Mouse (Mus musculus) embryonic facial prominence, embryonic 14.5 days (tissue): ENCODE measurements around the gene Atg101. TPM values are rescaled to one million over a fixed set of nuclear protein-coding genes. Genes with fewer than 3 reads are reported as not detected.

ENCODE experiments used
- ATAC-seq: fragments of 200-750 bp; cut with Nextera tagmentation; 2 replicates; pipeline ENCODE4 v1.8.0; 2017; ENCODE audit warnings: low read depth, moderate number of reproducible peaks, moderate TSS enrichment
- DNase-seq: peaks from one replicate; pipeline ENCODE4 v3.0.0-alpha.2; 2015; ENCODE audit warnings: low spot score
- H3K27ac ChIP-seq: fragments of 300-500 bp; sonication (generic); replicated peaks from 2 replicates; pipeline ENCODE4 v1.5.1; 2014; ENCODE audit warnings: low read depth, mild to moderate bottlenecking, low read length, moderate library complexity
- H3K27me3 ChIP-seq: fragments of 300-500 bp; sonication (generic); replicated peaks from 2 replicates; pipeline ENCODE4 v1.6.1; 2014; ENCODE audit warnings: low read length; ENCODE audit not compliant: control insufficient read depth, insufficient read depth
- H3K36me3 ChIP-seq: fragments of 300-500 bp; sonication (generic); 2 replicates; pipeline ENCODE4 v1.6.1; 2014; ENCODE audit warnings: low read length, mixed read lengths; ENCODE audit not compliant: control insufficient read depth, insufficient read depth
- H3K4me1 ChIP-seq: fragments of 300-500 bp; sonication (generic); 2 replicates; pipeline ENCODE4 v1.6.1; 2014; ENCODE audit warnings: antibody characterized with exemption, low read length; ENCODE audit not compliant: control insufficient read depth, insufficient read depth
- H3K4me2 ChIP-seq: fragments of 300-500 bp; sonication (generic); 2 replicates; pipeline ENCODE4 v1.6.1; 2014; ENCODE audit warnings: low read depth, mild to moderate bottlenecking, low read length, moderate library complexity, mixed read lengths
- H3K4me3 ChIP-seq: fragments of 300-500 bp; sonication (generic); 2 replicates; pipeline ENCODE4 v1.5.1; 2014; ENCODE audit warnings: low read depth, mild to moderate bottlenecking, low read length
- H3K9ac ChIP-seq: fragments of 300-500 bp; sonication (generic); 2 replicates; pipeline ENCODE4 v1.6.1; 2014; ENCODE audit warnings: low read depth, mild to moderate bottlenecking, low read length, moderate library complexity, mixed read lengths
- H3K9me3 ChIP-seq: fragments of 300-500 bp; sonication (generic); 2 replicates; pipeline ENCODE4 v1.6.1; 2016; ENCODE audit warnings: low read length; ENCODE audit not compliant: control insufficient read depth
- WGBS: fragments of 180-500 bp; shearing (Covaris S2); extraction: QIAGEN DNeasy Blood & Tissue Kit; methylation state at CpG from one replicate; pipeline ENCODE4 v1.1.7; 2014; 5-methylcytosine and 5-hydroxymethylcytosine counted together
- polyA plus RNA-seq: library from polyadenylated mRNA; unstranded; fragments of >200 nt; fragmentation: Nextera tagmentation; extraction: Ambion mirVana; gene quantifications from 2 replicates; pipeline ENCODE4 v1.2.1, GENCODE M21; 2014

The Atg101 gene
- polyA plus RNA-seq, 1 experiment from 2014 or later, result 49.9 TPM

GRCm38 (mm10) chr15:101241236-101241635, 42.8 kb upstream of the Atg101 start:
- Histone ChIP-seq H3K4me1 (peaks cover 12% of the 10 kb centered on the region; the same call in 1 of the 2 replicates), H3K27ac (no peak overlapping the region; the same call in 1 of the 2 replicates), H3K9me3 (no peaks in the 10 kb centered on the region), H3K36me3 (no peaks in the 10 kb centered on the region), H3K9ac (peak overlapping the region; percentile 48; the same call in 1 of the 2 replicates), H3K4me2 (peak overlapping the region; percentile 46), H3K27me3 (no peaks in the 10 kb centered on the region), H3K4me3 (no peak overlapping the region; the same call in 1 of the 2 replicates)
- no peak for DNase-seq
- WGBS, result 53% methylated on average over 9 of the region's 9 CpGs
- ATAC-seq, result no peak

GRCm38 (mm10) chr15:101241853-101242252, 42.2 kb upstream of the Atg101 start:
- Histone ChIP-seq H3K4me3 (no peak overlapping the region), H3K27me3 (no peaks in the 10 kb centered on the region), H3K9ac (no peak overlapping the region), H3K27ac (no peak overlapping the region), H3K36me3 (no peaks in the 10 kb centered on the region), H3K4me1 (peaks cover 16% of the 10 kb centered on the region), H3K4me2 (no peak overlapping the region), H3K9me3 (no peaks in the 10 kb centered on the region)
- ATAC-seq (no peak), DNase-seq (no peak)
- 74% methylated on average over 9 of the region's 9 CpGs for WGBS

GRCm38 (mm10) chr15:101242645-101243044, 41.4 kb upstream of the Atg101 start:
- DNase-seq (peak; percentile 81), ATAC-seq (no peak; the same call in 1 of the 2 replicates)
- no peak overlapping the region for H3K27ac ChIP-seq
- no peak overlapping the region for H3K9ac ChIP-seq
- peaks cover 21% of the 10 kb centered on the region for H3K4me1 ChIP-seq
- no peak overlapping the region for H3K4me2 ChIP-seq
- WGBS, result 20% methylated on average over 8 of the region's 8 CpGs
- H3K36me3 ChIP-seq, result no peaks in the 10 kb centered on the region
- H3K9me3 ChIP-seq, result no peaks in the 10 kb centered on the region
- H3K27me3 ChIP-seq, result no peaks in the 10 kb centered on the region
- H3K4me3 ChIP-seq, result no peak overlapping the region

- 64% methylated on average over 3 of the region's 3 CpGs for WGBS
- Histone ChIP-seq H3K9ac (no peak overlapping the region), H3K27ac (no peak overlapping the region), H3K27me3 (no peaks in the 10 kb centered on the region), H3K4me2 (no peak overlapping the region), H3K36me3 (no peaks in the 10 kb centered on the region), H3K4me3 (no peak overlapping the region), H3K9me3 (no peaks in the 10 kb centered on the region), H3K4me1 (peaks cover 18% of the 10 kb centered on the region)
- ATAC-seq (no peak), DNase-seq (no peak)
Observed at GRCm38 (mm10) chr15:101244012-101244411, 40.1 kb upstream of the Atg101 start.

- Histone ChIP-seq H3K4me2 (peak overlapping the region; percentile 66), H3K27me3 (no peaks in the 10 kb centered on the region), H3K9me3 (no peaks in the 10 kb centered on the region), H3K4me1 (peaks cover 12% of the 10 kb centered on the region), H3K36me3 (no peaks in the 10 kb centered on the region), H3K4me3 (peak overlapping the region; percentile 45), H3K9ac (peak overlapping the region; percentile 72), H3K27ac (peak overlapping the region; percentile 94)
- WGBS, result under 1% methylated on average over 29 of the region's 56 CpGs
- DNase-seq (peak; percentile 100), ATAC-seq (peak; percentile 98)
Observed at GRCm38 (mm10) chr15:101246231-101247154, 37.6 kb upstream of the Atg101 start.

GRCm38 (mm10) chr15:101247155-101247498, 36.9 kb upstream of the Atg101 start:
- Histone ChIP-seq H3K4me2 (peak overlapping the region; percentile 66), H3K4me1 (peaks cover 12% of the 10 kb centered on the region), H3K9me3 (no peaks in the 10 kb centered on the region), H3K9ac (peak overlapping the region; percentile 72; the same call in 1 of the 2 replicates), H3K4me3 (peak overlapping the region; percentile 45; the same call in 1 of the 2 replicates), H3K27ac (peak overlapping the region; percentile 94), H3K36me3 (no peaks in the 10 kb centered on the region), H3K27me3 (no peaks in the 10 kb centered on the region)
- no peak for ATAC-seq
- DNase-seq, result no peak
- WGBS, result 48% methylated on average over 1 of the region's 1 CpGs

GRCm38 (mm10) chr15:101248029-101248710, 35.9 kb upstream of the Atg101 start:
- peak overlapping the region; percentile 85 for H3K27ac ChIP-seq
- no peaks in the 10 kb centered on the region for H3K9me3 ChIP-seq
- H3K36me3 ChIP-seq, result no peaks in the 10 kb centered on the region
- 40% methylated on average over 4 of the region's 5 CpGs for WGBS
- peak; percentile 50 for DNase-seq
- peaks cover 12% of the 10 kb centered on the region for H3K4me1 ChIP-seq
- H3K4me2 ChIP-seq, result no peak overlapping the region
- no peak overlapping the region for H3K4me3 ChIP-seq
- no peak overlapping the region for H3K9ac ChIP-seq
- H3K27me3 ChIP-seq, result no peaks in the 10 kb centered on the region
- no peak for ATAC-seq

GRCm38 (mm10) chr15:101250220-101250800, 33.8 kb upstream of the Atg101 start:
- Histone ChIP-seq H3K27me3 (no peaks in the 10 kb centered on the region), H3K27ac (no peak overlapping the region), H3K9ac (no peak overlapping the region), H3K36me3 (no peaks in the 10 kb centered on the region), H3K4me3 (no peak overlapping the region), H3K4me2 (no peak overlapping the region), H3K4me1 (peaks cover 12% of the 10 kb centered on the region), H3K9me3 (no peaks in the 10 kb centered on the region)
- DNase-seq (no peak), ATAC-seq (no peak)
- WGBS, result 78% methylated on average over 9 of the region's 9 CpGs
